Mouse (Mus musculus): Measurements from ENCODE around the gene Arl5a. TPM values are rescaled to one million over a fixed set of nuclear protein-coding genes. Genes with fewer than 3 reads are reported as not detected.
A peak's percentile ranks its signal among the peaks of the same experiment; 100 is the strongest.

Arl5a gene
- polyA plus RNA-seq, 1 experiment from 2014 or later = 21.9 TPM

GRCm38 (mm10) chr2:52389975-52390374 is 34.7 kb downstream of the Arl5a start:
- ATAC-seq (no peak), DNase-seq (no peak)
- H3K27me3 ChIP-seq (ENCODE audit: insufficient read depth, low read length) = no peaks in the 10 kb centered on the region
- H3K4me1 ChIP-seq (ENCODE audit: insufficient read depth) = 0 out of 2 replicates have a peak, but pooled peaks cover 5% of the 10 kb centered on the region
- 76% methylated on average over 3 of the region's 3 CpGs for WGBS (ENCODE audit: insufficient replicate concordance)
- no peak overlapping the region for H3K4me3 ChIP-seq (ENCODE audit: low read depth, low read length)
- H3K27ac ChIP-seq (ENCODE audit: low read depth) = no peak overlapping the region
- no peak for TF ChIP-seq EP300 (IDR thresholded peaks at IDR 0.05; ENCODE audit: low read depth)
- TF ChIP-seq CTCF (IDR thresholded peaks at IDR 0.05; ENCODE audit: low read depth) = no peak
- H3K9me3 ChIP-seq (ENCODE audit: low read length) = no peaks in the 10 kb centered on the region
- no peaks in the 10 kb centered on the region for H3K36me3 ChIP-seq (replicated peaks; ENCODE audit: insufficient read depth, low read length)
- H3K4me2 ChIP-seq (ENCODE audit: low read depth, low read length) = no peak overlapping the region
- no peak overlapping the region for H3K9ac ChIP-seq (replicated peaks)

GRCm38 (mm10) chr2:52386451-52386850 is 38.2 kb downstream of the Arl5a start:
- no peaks in the 10 kb centered on the region for H3K36me3 ChIP-seq (replicated peaks; ENCODE audit: insufficient read depth, low read length)
- DNase-seq = no peak

GRCm38 (mm10) chr2:52386037-52386436 is 38.7 kb downstream of the Arl5a start:
- no peak overlapping the region; the same call in 1 of the 2 replicates for H3K4me2 ChIP-seq (ENCODE audit: low read depth, low read length)
- no peak for ATAC-seq
- 0 out of 2 replicates have a peak, but pooled peaks cover 5% of the 10 kb centered on the region for H3K4me1 ChIP-seq (ENCODE audit: insufficient read depth)
- WGBS (ENCODE audit: insufficient replicate concordance) = 29% methylated on average over 7 of the region's 7 CpGs
- no peaks in the 10 kb centered on the region for H3K9me3 ChIP-seq (ENCODE audit: low read length)
- DNase-seq = no peak
- H3K9ac ChIP-seq (replicated peaks) = no peak overlapping the region
- H3K27me3 ChIP-seq (ENCODE audit: insufficient read depth, low read length) = no peaks in the 10 kb centered on the region
- H3K27ac ChIP-seq (ENCODE audit: low read depth) = no peak overlapping the region
- no peaks in the 10 kb centered on the region for H3K36me3 ChIP-seq (replicated peaks; ENCODE audit: insufficient read depth, low read length)
- H3K4me3 ChIP-seq (ENCODE audit: low read depth, low read length) = no peak overlapping the region
- TF ChIP-seq CTCF (IDR thresholded peaks at IDR 0.05; ENCODE audit: low read depth) (no peak), EP300 (IDR thresholded peaks at IDR 0.05; ENCODE audit: low read depth) (no peak)

More at GRCm38 (mm10) chr2:52386451-52386850, 38.2 kb downstream of the Arl5a start:
- WGBS (ENCODE audit: insufficient replicate concordance) = 62% methylated on average over 6 of the region's 6 CpGs
- TF ChIP-seq EP300 (IDR thresholded peaks at IDR 0.05; ENCODE audit: low read depth) (no peak), CTCF (IDR thresholded peaks at IDR 0.05; ENCODE audit: low read depth) (no peak)
- H3K27me3 ChIP-seq (ENCODE audit: insufficient read depth, low read length) = no peaks in the 10 kb centered on the region
- 0 out of 2 replicates have a peak, but pooled peaks cover 5% of the 10 kb centered on the region for H3K4me1 ChIP-seq (ENCODE audit: insufficient read depth)
- H3K4me3 ChIP-seq (ENCODE audit: low read depth, low read length) = no peak overlapping the region
- no peak overlapping the region for H3K4me2 ChIP-seq (ENCODE audit: low read depth, low read length)
- H3K9me3 ChIP-seq (ENCODE audit: low read length) = no peaks in the 10 kb centered on the region
- no peak overlapping the region for H3K27ac ChIP-seq (ENCODE audit: low read depth)
- ATAC-seq = peak; percentile 35; the same call in 1 of the 2 replicates
- H3K9ac ChIP-seq (replicated peaks) = no peak overlapping the region

- Histone ChIP-seq H3K9me3 (ENCODE audit: low read length) (no peaks in the 10 kb centered on the region), H3K9ac (replicated peaks) (no peak overlapping the region), H3K27me3 (ENCODE audit: insufficient read depth, low read length) (no peaks in the 10 kb centered on the region), H3K36me3 (replicated peaks; ENCODE audit: insufficient read depth, low read length) (no peaks in the 10 kb centered on the region), H3K4me1 (ENCODE audit: insufficient read depth) (peaks cover 5% of the 10 kb centered on the region; the same call in 1 of the 2 replicates), H3K4me3 (ENCODE audit: low read depth, low read length) (0 out of 2 replicates have a peak overlapping the region, but pooled peaks have one; percentile 31), H3K27ac (ENCODE audit: low read depth) (no peak overlapping the region), H3K4me2 (ENCODE audit: low read depth, low read length) (peak overlapping the region; percentile 56)
- ATAC-seq = peak; percentile 69
- peak; percentile 20 for DNase-seq
- WGBS (ENCODE audit: insufficient replicate concordance) = 46% methylated on average over 10 of the region's 10 CpGs
- TF ChIP-seq EP300 (IDR thresholded peaks at IDR 0.05; ENCODE audit: low read depth) = no peak
- no peak for TF ChIP-seq CTCF (IDR thresholded peaks at IDR 0.05; ENCODE audit: low read depth)
These were observed 45.8 kb downstream of the Arl5a start for GRCm38 (mm10) chr2:52378848-52379261.

- no peaks in the 10 kb centered on the region for H3K27me3 ChIP-seq (ENCODE audit: insufficient read depth, low read length)
- H3K4me3 ChIP-seq (ENCODE audit: low read depth, low read length) = peak within 1 kb of the TSS; percentile 31
- ATAC-seq (peak; percentile 98), DNase-seq (peak; percentile 50)
- no peaks in the 10 kb centered on the region for H3K36me3 ChIP-seq (replicated peaks; ENCODE audit: insufficient read depth, low read length)
- peak within 1 kb of the TSS; percentile 56 for H3K4me2 ChIP-seq (ENCODE audit: low read depth, low read length)
- H3K9me3 ChIP-seq (ENCODE audit: low read length) = no peaks in the 10 kb centered on the region
- 36% methylated on average over 7 of the region's 7 CpGs for WGBS (ENCODE audit: insufficient replicate concordance)
- H3K27ac ChIP-seq (ENCODE audit: low read depth) = no peak within 1 kb of the TSS
- H3K9ac ChIP-seq (replicated peaks) = no peak within 1 kb of the TSS
- TF ChIP-seq EP300 (IDR thresholded peaks at IDR 0.05; ENCODE audit: low read depth) = no peak
- no peak for TF ChIP-seq CTCF (IDR thresholded peaks at IDR 0.05; ENCODE audit: low read depth)
- H3K4me1 ChIP-seq (ENCODE audit: insufficient read depth) = peaks cover 5% of the 10 kb centered on the region; the same call in 1 of the 2 replicates
These were observed 46.3 kb downstream of the Arl5a start, which contains the start of gene Neb for GRCm38 (mm10) chr2:52378448-52378804. Gene Neb (minus strand): TSS chr2:52378474.

GRCm38 (mm10) chr2:52377706-52378447 is 46.8 kb downstream of the Arl5a start:
- H3K36me3 ChIP-seq (replicated peaks; ENCODE audit: insufficient read depth, low read length) = no peaks in the 10 kb centered on the region
- H3K9me3 ChIP-seq (ENCODE audit: low read length) = no peaks in the 10 kb centered on the region
- H3K4me2 ChIP-seq (ENCODE audit: low read depth, low read length) = peak overlapping the region; percentile 56
- H3K9ac ChIP-seq (replicated peaks) = no peak overlapping the region
- TF ChIP-seq CTCF (IDR thresholded peaks at IDR 0.05; ENCODE audit: low read depth) (no peak), EP300 (IDR thresholded peaks at IDR 0.05; ENCODE audit: low read depth) (no peak)
- 49% methylated on average over 13 of the region's 13 CpGs for WGBS (ENCODE audit: insufficient replicate concordance)
- no peak overlapping the region for H3K27ac ChIP-seq (ENCODE audit: low read depth)
- H3K27me3 ChIP-seq (ENCODE audit: insufficient read depth, low read length) = no peaks in the 10 kb centered on the region
- no peak for DNase-seq
- H3K4me1 ChIP-seq (ENCODE audit: insufficient read depth) = peaks cover 5% of the 10 kb centered on the region; the same call in 1 of the 2 replicates
- peak overlapping the region; percentile 31 for H3K4me3 ChIP-seq (ENCODE audit: low read depth, low read length)
- peak; percentile 64 for ATAC-seq
